Mouse (Mus musculus): ENCODE results near the gene Clmn. TPM values are rescaled to one million over a fixed set of nuclear protein-coding genes. Genes with fewer than 3 reads are reported as not detected.

Clmn gene
- polyA plus RNA-seq, 1 experiment from 2014 or later, result 4.1 TPM

- no peak overlapping the region for H3K4me2 ChIP-seq (ENCODE audit: low read depth, low read length)
- DNase-seq (ENCODE audit: low spot score) (no peak), ATAC-seq (replicated peaks; ENCODE audit: insufficient number of reproducible peaks, low FRiP score, low TSS enrichment, low read depth) (no peak)
- H3K4me3 ChIP-seq (ENCODE audit: low read depth, low read length), result no peak overlapping the region
- 91% methylated on average over 3 of the region's 3 CpGs for WGBS
- no peaks in the 10 kb centered on the region for H3K36me3 ChIP-seq (replicated peaks; ENCODE audit: control insufficient read depth, insufficient read depth, low read depth, low read length)
- 0 out of 2 replicates have a peak, but pooled peaks cover 5% of the 10 kb centered on the region for H3K4me1 ChIP-seq (ENCODE audit: control insufficient read depth, insufficient read depth, low read length)
- H3K27me3 ChIP-seq (ENCODE audit: control insufficient read depth, insufficient read depth, low read length), result no peaks in the 10 kb centered on the region
- no peak overlapping the region for H3K9ac ChIP-seq (replicated peaks; ENCODE audit: low read length)
- H3K27ac ChIP-seq (replicated peaks; ENCODE audit: low read depth, low read length), result no peak overlapping the region
- no peaks in the 10 kb centered on the region for H3K9me3 ChIP-seq (replicated peaks; ENCODE audit: control insufficient read depth, low read length)
Observed at GRCm38 (mm10) chr12:104892245-104892644, 27.4 kb upstream of the Clmn start.

DNA sequence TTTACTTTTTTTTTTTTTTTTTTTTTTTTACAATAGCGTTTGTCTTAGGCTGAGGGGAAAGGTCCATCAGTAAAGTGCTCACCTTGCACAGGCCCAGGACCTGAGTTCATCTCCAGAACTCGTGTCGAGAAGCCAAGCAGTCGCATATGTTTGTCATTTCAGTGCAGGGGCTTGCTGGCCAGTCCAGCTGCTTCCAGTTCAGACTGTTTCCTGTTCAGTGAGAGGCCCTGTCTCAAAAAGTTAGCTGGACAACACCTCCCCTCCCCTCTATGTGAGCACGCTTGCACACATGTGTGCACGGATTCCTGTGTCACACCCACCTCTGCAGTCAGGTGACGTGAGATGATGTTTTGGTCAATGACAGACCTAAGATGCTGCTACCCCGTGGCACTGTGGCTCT lies 25.2 kb upstream of the Clmn start:
- H3K9ac ChIP-seq (replicated peaks; ENCODE audit: low read length), result no peak overlapping the region
- H3K27ac ChIP-seq (replicated peaks; ENCODE audit: low read depth, low read length), result no peak overlapping the region
- DNase-seq (ENCODE audit: low spot score) (peak; percentile 63), ATAC-seq (replicated peaks; ENCODE audit: insufficient number of reproducible peaks, low FRiP score, low TSS enrichment, low read depth) (no peak)
- H3K4me3 ChIP-seq (ENCODE audit: low read depth, low read length), result no peak overlapping the region
- H3K9me3 ChIP-seq (replicated peaks; ENCODE audit: control insufficient read depth, low read length), result no peaks in the 10 kb centered on the region
- H3K36me3 ChIP-seq (replicated peaks; ENCODE audit: control insufficient read depth, insufficient read depth, low read depth, low read length), result no peaks in the 10 kb centered on the region
- 52% methylated on average over 8 of the region's 8 CpGs for WGBS
- no peak overlapping the region for H3K4me2 ChIP-seq (ENCODE audit: low read depth, low read length)
- H3K4me1 ChIP-seq (ENCODE audit: control insufficient read depth, insufficient read depth, low read length), result no peaks in the 10 kb centered on the region
- no peaks in the 10 kb centered on the region for H3K27me3 ChIP-seq (ENCODE audit: control insufficient read depth, insufficient read depth, low read length)

GRCm38 (mm10) chr12:104886104-104886503 lies 21.2 kb upstream of the Clmn start:
- ATAC-seq (replicated peaks; ENCODE audit: insufficient number of reproducible peaks, low FRiP score, low TSS enrichment, low read depth) (no peak), DNase-seq (ENCODE audit: low spot score) (no peak)
- no peak overlapping the region for H3K27ac ChIP-seq (replicated peaks; ENCODE audit: low read depth, low read length)
- no peak overlapping the region for H3K9ac ChIP-seq (replicated peaks; ENCODE audit: low read length)
- H3K4me3 ChIP-seq (ENCODE audit: low read depth, low read length), result no peak overlapping the region
- H3K4me1 ChIP-seq (ENCODE audit: control insufficient read depth, insufficient read depth, low read length), result no peaks in the 10 kb centered on the region
- no peaks in the 10 kb centered on the region for H3K27me3 ChIP-seq (ENCODE audit: control insufficient read depth, insufficient read depth, low read length)
- WGBS, result 90% methylated on average over 7 of the region's 7 CpGs
- no peaks in the 10 kb centered on the region for H3K36me3 ChIP-seq (replicated peaks; ENCODE audit: control insufficient read depth, insufficient read depth, low read depth, low read length)
- H3K9me3 ChIP-seq (replicated peaks; ENCODE audit: control insufficient read depth, low read length), result no peaks in the 10 kb centered on the region
- H3K4me2 ChIP-seq (ENCODE audit: low read depth, low read length), result no peak overlapping the region

GRCm38 (mm10) chr12:104882533-104882932 lies 17.7 kb upstream of the Clmn start:
- Histone ChIP-seq H3K36me3 (replicated peaks; ENCODE audit: control insufficient read depth, insufficient read depth, low read depth, low read length) (no peaks in the 10 kb centered on the region), H3K4me1 (ENCODE audit: control insufficient read depth, insufficient read depth, low read length) (peaks cover 2% of the 10 kb centered on the region), H3K27me3 (ENCODE audit: control insufficient read depth, insufficient read depth, low read length) (no peaks in the 10 kb centered on the region), H3K9me3 (replicated peaks; ENCODE audit: control insufficient read depth, low read length) (no peaks in the 10 kb centered on the region), H3K4me2 (ENCODE audit: low read depth, low read length) (no peak overlapping the region), H3K27ac (replicated peaks; ENCODE audit: low read depth, low read length) (no peak overlapping the region), H3K4me3 (ENCODE audit: low read depth, low read length) (no peak overlapping the region), H3K9ac (replicated peaks; ENCODE audit: low read length) (no peak overlapping the region)
- 68% methylated on average over 5 of the region's 5 CpGs for WGBS
- DNase-seq (ENCODE audit: low spot score) (no peak), ATAC-seq (replicated peaks; ENCODE audit: insufficient number of reproducible peaks, low FRiP score, low TSS enrichment, low read depth) (no peak)

DNA sequence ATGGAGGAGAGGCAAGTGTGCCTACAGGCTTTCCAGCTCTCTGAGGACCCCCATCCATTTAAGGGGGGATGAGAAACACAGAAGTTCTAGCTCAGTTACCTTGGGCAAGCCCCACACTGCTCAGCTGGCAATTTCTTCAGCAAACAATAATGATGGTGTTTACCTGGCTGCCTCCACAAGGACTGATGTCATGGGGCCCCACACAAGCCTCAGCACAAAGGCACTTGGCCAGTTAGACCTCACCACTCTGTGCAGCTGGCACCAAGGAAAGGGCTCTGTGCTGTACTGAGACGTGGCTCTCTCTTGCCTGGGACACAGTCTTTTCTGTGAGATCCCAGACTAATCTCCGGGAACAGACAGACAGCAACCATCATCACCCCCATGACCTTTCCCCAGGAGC lies 17.2 kb upstream of the Clmn start:
- Histone ChIP-seq H3K9ac (replicated peaks; ENCODE audit: low read length) (no peak overlapping the region), H3K36me3 (replicated peaks; ENCODE audit: control insufficient read depth, insufficient read depth, low read depth, low read length) (no peaks in the 10 kb centered on the region), H3K4me1 (ENCODE audit: control insufficient read depth, insufficient read depth, low read length) (peaks cover 2% of the 10 kb centered on the region), H3K4me2 (ENCODE audit: low read depth, low read length) (no peak overlapping the region), H3K27me3 (ENCODE audit: control insufficient read depth, insufficient read depth, low read length) (no peaks in the 10 kb centered on the region), H3K4me3 (ENCODE audit: low read depth, low read length) (no peak overlapping the region), H3K27ac (replicated peaks; ENCODE audit: low read depth, low read length) (no peak overlapping the region), H3K9me3 (replicated peaks; ENCODE audit: control insufficient read depth, low read length) (no peaks in the 10 kb centered on the region)
- 48% methylated on average over 2 of the region's 2 CpGs for WGBS
- ATAC-seq (replicated peaks; ENCODE audit: insufficient number of reproducible peaks, low FRiP score, low TSS enrichment, low read depth) (no peak), DNase-seq (ENCODE audit: low spot score) (no peak)

GRCm38 (mm10) chr12:104881518-104882060 lies 16.7 kb upstream of the Clmn start:
- ATAC-seq (replicated peaks; ENCODE audit: insufficient number of reproducible peaks, low FRiP score, low TSS enrichment, low read depth) (no peak), DNase-seq (ENCODE audit: low spot score) (no peak)
- Histone ChIP-seq H3K4me1 (ENCODE audit: control insufficient read depth, insufficient read depth, low read length) (peaks cover 2% of the 10 kb centered on the region), H3K27me3 (ENCODE audit: control insufficient read depth, insufficient read depth, low read length) (no peaks in the 10 kb centered on the region), H3K4me3 (ENCODE audit: low read depth, low read length) (no peak overlapping the region), H3K36me3 (replicated peaks; ENCODE audit: control insufficient read depth, insufficient read depth, low read depth, low read length) (no peaks in the 10 kb centered on the region), H3K4me2 (ENCODE audit: low read depth, low read length) (no peak overlapping the region), H3K9me3 (replicated peaks; ENCODE audit: control insufficient read depth, low read length) (no peaks in the 10 kb centered on the region), H3K9ac (replicated peaks; ENCODE audit: low read length) (no peak overlapping the region), H3K27ac (replicated peaks; ENCODE audit: low read depth, low read length) (no peak overlapping the region)
- WGBS, result 68% methylated on average over 4 of the region's 4 CpGs

- no peak overlapping the region for H3K27ac ChIP-seq (replicated peaks; ENCODE audit: low read depth, low read length)
- 39% methylated on average over 12 of the region's 12 CpGs for WGBS
Observed at GRCm38 (mm10) chr12:104880367-104880766, 15.5 kb upstream of the Clmn start.

DNA sequence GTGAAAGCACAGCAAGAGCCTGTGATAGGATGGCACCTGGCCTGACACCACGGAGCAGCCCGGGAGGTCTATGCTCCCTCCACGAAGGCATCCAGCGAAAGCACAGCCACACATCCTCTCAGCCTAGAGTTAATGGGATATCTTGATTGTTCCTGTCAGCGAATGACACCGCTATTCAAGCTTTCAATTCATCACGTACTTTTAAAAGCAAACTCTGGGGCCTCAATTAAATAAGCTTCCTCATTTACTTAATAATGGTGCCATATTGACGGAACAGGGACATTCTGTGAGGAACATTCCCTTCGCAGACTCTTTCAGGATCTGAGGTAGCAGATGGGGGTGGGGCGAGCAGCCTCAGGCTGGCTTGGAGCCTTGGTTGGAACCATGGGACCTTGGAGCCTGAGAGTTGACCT lies 14.7 kb upstream of the Clmn start:
- ATAC-seq (replicated peaks; ENCODE audit: insufficient number of reproducible peaks, low FRiP score, low TSS enrichment, low read depth) (no peak), DNase-seq (ENCODE audit: low spot score) (no peak)
- H3K36me3 ChIP-seq (replicated peaks; ENCODE audit: control insufficient read depth, insufficient read depth, low read depth, low read length), result no peaks in the 10 kb centered on the region
- no peak overlapping the region for H3K4me3 ChIP-seq (ENCODE audit: low read depth, low read length)
- WGBS, result 61% methylated on average over 10 of the region's 10 CpGs
- H3K4me1 ChIP-seq (ENCODE audit: control insufficient read depth, insufficient read depth, low read length), result peaks cover 2% of the 10 kb centered on the region
- H3K4me2 ChIP-seq (ENCODE audit: low read depth, low read length), result no peak overlapping the region
- no peaks in the 10 kb centered on the region for H3K27me3 ChIP-seq (ENCODE audit: control insufficient read depth, insufficient read depth, low read length)
- H3K9me3 ChIP-seq (replicated peaks; ENCODE audit: control insufficient read depth, low read length), result no peaks in the 10 kb centered on the region
- 0 out of 2 replicates have a peak overlapping the region, but pooled peaks have one; percentile 22 for H3K27ac ChIP-seq (replicated peaks; ENCODE audit: low read depth, low read length)
- no peak overlapping the region for H3K9ac ChIP-seq (replicated peaks; ENCODE audit: low read length)

More at GRCm38 (mm10) chr12:104880367-104880766, 15.5 kb upstream of the Clmn start:
- ATAC-seq (replicated peaks; ENCODE audit: insufficient number of reproducible peaks, low FRiP score, low TSS enrichment, low read depth) (0 out of 2 replicates have a peak, but pooled peaks have one; percentile 32), DNase-seq (ENCODE audit: low spot score) (peak; percentile 53)
- H3K9ac ChIP-seq (replicated peaks; ENCODE audit: low read length), result no peak overlapping the region
- peaks cover 2% of the 10 kb centered on the region for H3K4me1 ChIP-seq (ENCODE audit: control insufficient read depth, insufficient read depth, low read length)
- no peak overlapping the region for H3K4me3 ChIP-seq (ENCODE audit: low read depth, low read length)
- H3K9me3 ChIP-seq (replicated peaks; ENCODE audit: control insufficient read depth, low read length), result no peaks in the 10 kb centered on the region
- no peaks in the 10 kb centered on the region for H3K36me3 ChIP-seq (replicated peaks; ENCODE audit: control insufficient read depth, insufficient read depth, low read depth, low read length)
- H3K27me3 ChIP-seq (ENCODE audit: control insufficient read depth, insufficient read depth, low read length), result no peaks in the 10 kb centered on the region
- H3K4me2 ChIP-seq (ENCODE audit: low read depth, low read length), result no peak overlapping the region

Measured in embryonic facial prominence, embryonic 11.5 days (tissue).